Mouse (Mus musculus) MEL (cell line): ENCODE data around the gene Tpcn1. TPM values are rescaled to one million over a fixed set of nuclear protein-coding genes. Genes with fewer than 3 reads are reported as not detected.
A peak's percentile ranks its signal among the peaks of the same experiment; 100 is the strongest.

Experiments
- DNase-seq: peaks from one replicate; pipeline ENCODE4 v3.0.0; 2011; ENCODE audit warnings: low read depth, low spot score
- H3K27ac ChIP-seq: 2 replicates; pipeline ENCODE4 v1.5.1; 2012; ENCODE audit warnings: low read depth, mild to moderate bottlenecking, control low read depth, low read length, moderate library complexity; ENCODE audit not compliant: control insufficient read depth
- H3K27me3 ChIP-seq, 2 experiments: fragments of 150-350 bp in 1 of 2; sonication (generic) in 1 of 2; 2 replicates each; pipeline ENCODE4 v1.6.1; 2012; ENCODE audit warnings: low read length in 2 of 2, mild to moderate bottlenecking in 2 of 2, improper control_type of control experiment in 1 of 2, moderate library complexity in 1 of 2; ENCODE audit not compliant: insufficient read depth in 2 of 2, control insufficient read depth in 1 of 2
- H3K36me3 ChIP-seq, 2 experiments: 2 replicates each; pipeline ENCODE4 v1.6.1; 2012 to 2014; ENCODE audit warnings: low read length in 2 of 2, improper control_type of control experiment in 1 of 2, inconsistent platforms in 1 of 2, mild to moderate bottlenecking in 1 of 2; ENCODE audit not compliant: insufficient read depth in 2 of 2, control insufficient read depth in 1 of 2
- H3K4me1 ChIP-seq, 2 experiments: fragments of 150-350 bp in 1 of 2; sonication (generic) in 1 of 2; 2 replicates each; pipeline ENCODE4 v1.6.1; 2012; ENCODE audit warnings: low read length in 2 of 2, improper control_type of control experiment in 1 of 2, mild to moderate bottlenecking in 1 of 2; ENCODE audit not compliant: insufficient read depth in 2 of 2, control insufficient read depth in 1 of 2
- H3K4me3 ChIP-seq, 2 experiments: fragments of 150-350 bp in 1 of 2; sonication (generic) in 1 of 2; 2 replicates each; pipeline ENCODE4 v1.5.1; 2012; ENCODE audit warnings: low read depth in 2 of 2, low read length in 2 of 2, mild to moderate bottlenecking in 2 of 2, moderate library complexity in 2 of 2, control low read depth in 1 of 2, improper control_type of control experiment in 1 of 2; ENCODE audit not compliant: control insufficient read depth in 1 of 2, insufficient read depth in 1 of 2
- H3K79me2 ChIP-seq: 2 replicates; pipeline ENCODE4 v1.6.1; 2012; ENCODE audit warnings: mild to moderate bottlenecking, low read length, moderate library complexity; ENCODE audit not compliant: control insufficient read depth, poor library complexity, insufficient read depth
- H3K9ac ChIP-seq: 2 replicates; pipeline ENCODE4 v1.6.1; 2012; ENCODE audit warnings: low read depth, mild to moderate bottlenecking, control low read depth, low read length, moderate library complexity; ENCODE audit not compliant: control insufficient read depth, poor library complexity, severe bottlenecking
- H3K9me3 ChIP-seq: fragments of 150-350 bp; sonication (generic); replicated peaks from 2 replicates; pipeline ENCODE4 v1.6.1; 2012; ENCODE audit warnings: mild to moderate bottlenecking, low read length, improper control_type of control experiment, moderate library complexity; ENCODE audit not compliant: insufficient read depth
- BHLHE40 ChIP-seq: IDR thresholded peaks from 2 replicates; pipeline ENCODE4 v1.6.1; 2012; ENCODE audit warnings: low read depth, mild to moderate bottlenecking, inconsistent platforms, low read length, improper control_type of control experiment, borderline replicate concordance
- CTCF ChIP-seq, 3 experiments: IDR thresholded peaks in 2 of 3; conservative IDR thresholded peaks in 1 of 3; 2 replicates each; pipeline ENCODE4 v1.5.1; 2011 to 2012; ENCODE audit warnings: low read length in 3 of 3, low read depth in 2 of 3, mild to moderate bottlenecking in 2 of 3, improper control_type of control experiment in 1 of 3, inconsistent platforms in 1 of 3, mixed read lengths in 1 of 3, moderate library complexity in 1 of 3; ENCODE audit not compliant: control insufficient read depth in 1 of 3, insufficient read depth in 1 of 3, poor library complexity in 1 of 3, severe bottlenecking in 1 of 3
- E2F4 ChIP-seq: IDR thresholded peaks from 2 replicates; pipeline ENCODE4 v1.6.1; 2011; ENCODE audit warnings: low read depth, low read length, improper control_type of control experiment, borderline replicate concordance
- EP300 ChIP-seq, 2 experiments: IDR thresholded peaks; 2 replicates each; pipeline ENCODE4 v1.6.1; 2011; ENCODE audit warnings: improper control_type of control experiment in 2 of 2, low read length in 2 of 2, low read depth in 1 of 2, mild to moderate bottlenecking in 1 of 2
- ETS1 ChIP-seq: IDR thresholded peaks from 2 replicates; pipeline ENCODE4 v1.6.1; 2012; ENCODE audit warnings: low read depth, mild to moderate bottlenecking, inconsistent platforms, low read length, improper control_type of control experiment, moderate library complexity
- GABPA ChIP-seq: IDR thresholded peaks from 2 replicates; pipeline ENCODE4 v1.6.1; 2012; ENCODE audit warnings: low read depth, mild to moderate bottlenecking, inconsistent platforms, low read length, improper control_type of control experiment, moderate library complexity
- GATA1 ChIP-seq: IDR thresholded peaks from 2 replicates; pipeline ENCODE4 v1.6.1; 2011; ENCODE audit warnings: low read depth, low read length, improper control_type of control experiment
- HCFC1 ChIP-seq: IDR thresholded peaks from 2 replicates; pipeline ENCODE4 v1.6.1; 2012; ENCODE audit warnings: low read depth, mild to moderate bottlenecking, inconsistent platforms, low read length, improper control_type of control experiment, moderate library complexity
- JUND ChIP-seq: IDR thresholded peaks from 2 replicates; pipeline ENCODE4 v1.6.1; 2011; ENCODE audit warnings: low read depth, mild to moderate bottlenecking, improper control_type of control experiment, low read length
- KAT2A ChIP-seq: conservative IDR thresholded peaks from 2 replicates; pipeline ENCODE4 v1.6.1; 2012; ENCODE audit warnings: low read depth, low read length, improper control_type of control experiment, inconsistent platforms
- MAFK ChIP-seq: IDR thresholded peaks from 2 replicates; pipeline ENCODE4 v1.6.1; 2011; ENCODE audit warnings: low read depth, mild to moderate bottlenecking, low read length, improper control_type of control experiment, borderline replicate concordance
- MAX ChIP-seq: IDR thresholded peaks from 2 replicates; pipeline ENCODE4 v1.6.1; 2011; ENCODE audit warnings: low read length, improper control_type of control experiment
- MAZ ChIP-seq: IDR thresholded peaks from 2 replicates; pipeline ENCODE4 v1.6.1; 2012; ENCODE audit warnings: low read depth, mild to moderate bottlenecking, inconsistent platforms, low read length, improper control_type of control experiment
- MXI1 ChIP-seq: IDR thresholded peaks from 2 replicates; pipeline ENCODE4 v1.6.1; 2011; ENCODE audit warnings: mild to moderate bottlenecking, low read depth, low read length, improper control_type of control experiment
- MYB ChIP-seq: IDR thresholded peaks from 2 replicates; pipeline ENCODE4 v1.6.1; 2011; ENCODE audit warnings: mild to moderate bottlenecking, low read depth, low read length, improper control_type of control experiment
- MYC ChIP-seq: IDR thresholded peaks from 2 replicates; pipeline ENCODE4 v1.6.1; 2011; ENCODE audit warnings: low read depth, mild to moderate bottlenecking, low read length, improper control_type of control experiment, moderate library complexity
- NELFE ChIP-seq: IDR thresholded peaks from 2 replicates; pipeline ENCODE4 v1.6.1; 2011; ENCODE audit warnings: low read depth, low read length, improper control_type of control experiment
- NRF1 ChIP-seq: IDR thresholded peaks from 2 replicates; pipeline ENCODE4 v1.6.1; 2014; ENCODE audit warnings: low read depth, mild to moderate bottlenecking, inconsistent platforms, low read length, improper control_type of control experiment, moderate library complexity; ENCODE audit not compliant: poor library complexity, insufficient read depth, severe bottlenecking
- POLR2A ChIP-seq, 2 experiments: IDR thresholded peaks; 2 replicates each; pipeline ENCODE4 v1.6.1; 2011 to 2012; ENCODE audit warnings: low read length in 2 of 2, mild to moderate bottlenecking in 2 of 2, control low read depth in 1 of 2, improper control_type of control experiment in 1 of 2, low read depth in 1 of 2, moderate library complexity in 1 of 2; ENCODE audit not compliant: control insufficient read depth in 1 of 2, insufficient read depth in 1 of 2, poor library complexity in 1 of 2
- POLR2AphosphoS2 ChIP-seq: IDR thresholded peaks from 2 replicates; pipeline ENCODE4 v1.6.1; 2011; ENCODE audit warnings: low read length, improper control_type of control experiment
- POLR2AphosphoS5 ChIP-seq: IDR thresholded peaks from 2 replicates; pipeline ENCODE4 v1.6.1; 2012; ENCODE audit warnings: low read depth, borderline replicate concordance, mild to moderate bottlenecking, inconsistent platforms, low read length, moderate library complexity, mixed read lengths
- RAD21 ChIP-seq: IDR thresholded peaks from 2 replicates; pipeline ENCODE4 v1.6.1; 2011; ENCODE audit warnings: mild to moderate bottlenecking, low read depth, low read length, improper control_type of control experiment
- RCOR1 ChIP-seq: IDR thresholded peaks from 2 replicates; pipeline ENCODE4 v1.6.1; 2012; ENCODE audit warnings: low read depth, mild to moderate bottlenecking, inconsistent platforms, low read length, improper control_type of control experiment
- TAL1 ChIP-seq: IDR thresholded peaks from 2 replicates; pipeline ENCODE4 v1.6.1; 2012; ENCODE audit warnings: mild to moderate bottlenecking, inconsistent platforms, low read length, moderate library complexity, mixed read lengths
- TBP ChIP-seq: IDR thresholded peaks from 2 replicates; pipeline ENCODE4 v1.8.0; 2011; ENCODE audit warnings: low read depth, low read length, improper control_type of control experiment
- TCF12 ChIP-seq: IDR thresholded peaks from 2 replicates; pipeline ENCODE4 v1.6.1; 2014; ENCODE audit warnings: low read depth, mild to moderate bottlenecking, inconsistent platforms, low read length, improper control_type of control experiment, moderate library complexity
- USF1 ChIP-seq: IDR thresholded peaks from 2 replicates; pipeline ENCODE4 v1.6.1; 2014; ENCODE audit warnings: low read depth, mild to moderate bottlenecking, inconsistent platforms, low read length, improper control_type of control experiment, moderate library complexity
- USF2 ChIP-seq, 2 experiments: IDR thresholded peaks; 2 replicates each; pipeline ENCODE4 v1.6.1; 2011 to 2012; ENCODE audit warnings: improper control_type of control experiment in 2 of 2, low read length in 2 of 2, borderline replicate concordance in 1 of 2, inconsistent platforms in 1 of 2, low read depth in 1 of 2, mild to moderate bottlenecking in 1 of 2; ENCODE audit not compliant: insufficient read depth in 1 of 2
- ZC3H11A ChIP-seq: IDR thresholded peaks from 2 replicates; pipeline ENCODE4 v1.6.1; 2012; ENCODE audit warnings: low read depth, mild to moderate bottlenecking, inconsistent platforms, low read length, improper control_type of control experiment
- ZMIZ1 ChIP-seq: IDR thresholded peaks from 2 replicates; pipeline ENCODE4 v1.6.1; 2012; ENCODE audit warnings: low read depth, mild to moderate bottlenecking, inconsistent platforms, low read length, improper control_type of control experiment, moderate library complexity
- ZNF384 ChIP-seq: IDR thresholded peaks from 2 replicates; pipeline ENCODE4 v1.6.1; 2012; ENCODE audit warnings: low read depth, mild to moderate bottlenecking, inconsistent platforms, low read length, improper control_type of control experiment
- polyA plus RNA-seq, 2 experiments: library from polyadenylated mRNA; stranded (reverse) in 1 of 2; unstranded in 1 of 2; fragments of >175 nt in 1 of 2; fragments of >200 nt in 1 of 2; gene quantifications; 2 replicates each; pipeline versions ENCODE4 v1.2.1 to v1.2.4; 2012; ENCODE audit warnings: low replicate concordance in 2 of 2, low read depth in 1 of 2; ENCODE audit not compliant: insufficient read length in 2 of 2, insufficient read depth in 1 of 2, missing spikeins in 1 of 2
- total RNA-seq: library from RNA; depleted of rRNA; stranded (reverse); fragments of 300-350 nt; gene quantifications from 2 replicates; pipeline ENCODE4 v1.2.3, GENCODE M21; 2012

The Tpcn1 gene
- total and polyA plus RNA-seq, 3 experiments = 11.3 to 43.2 TPM; not detected in 1

- no peaks in the 10 kb centered on the region for H3K36me3 ChIP-seq
- TF ChIP-seq TCF12 (no peak), ZMIZ1 (no peak), BHLHE40 (no peak), MXI1 (no peak), NELFE (no peak), HCFC1 (no peak)
- H3K79me2 ChIP-seq = peaks cover 6% of the 10 kb centered on the region
- H3K4me1 ChIP-seq = peaks cover 2 to 9% of the 10 kb centered on the region in 2 experiments; a peak in 2 of 4 replicates
- H3K4me3 ChIP-seq = no peak overlapping the region
- DNase-seq = no peak
- no peaks in the 10 kb centered on the region for H3K9me3 ChIP-seq
- no peak overlapping the region for H3K27ac ChIP-seq
- no peaks in the 10 kb centered on the region for H3K27me3 ChIP-seq
- no peak overlapping the region for H3K9ac ChIP-seq
These were observed 18.2 kb upstream of the Tpcn1 start for GRCm38 (mm10) chr5:120606590-120607200.

DNA sequence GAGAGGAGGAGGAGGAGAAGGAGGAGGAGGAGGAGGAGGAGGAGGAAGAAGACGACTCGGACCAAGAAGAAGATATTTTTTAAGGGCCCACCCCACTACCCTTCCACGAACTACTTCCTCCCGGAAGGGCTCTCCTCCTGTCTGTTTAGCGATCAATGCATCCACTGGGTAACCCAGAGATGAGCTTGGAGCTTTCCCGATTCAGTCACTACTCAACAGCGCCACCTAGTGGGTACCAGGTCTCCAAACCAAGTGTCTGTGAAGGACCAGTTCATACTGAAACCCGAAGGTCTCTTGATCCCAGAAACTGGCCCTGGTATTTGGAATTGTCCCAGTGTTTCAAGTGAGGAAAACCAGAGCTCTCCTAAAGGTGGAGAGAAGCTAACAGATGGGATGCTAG is 17.2 kb upstream of the Tpcn1 start:
- peak overlapping the region; percentile 63 to 66 for H3K4me3 ChIP-seq
- no peaks in the 10 kb centered on the region for H3K36me3 ChIP-seq
- H3K9ac ChIP-seq = no peak overlapping the region
- H3K4me1 ChIP-seq = peaks cover 2 to 4% of the 10 kb centered on the region in 2 experiments; a peak in 2 of 4 replicates
- H3K27ac ChIP-seq = no peak overlapping the region
- DNase-seq = peak; percentile 95
- no peaks in the 10 kb centered on the region for H3K9me3 ChIP-seq
- H3K79me2 ChIP-seq = no peaks in the 10 kb centered on the region
- no peaks in the 10 kb centered on the region for H3K27me3 ChIP-seq
- TF ChIP-seq TBP (0 out of 2 replicates have a peak, but pooled peaks have one; percentile 44), BHLHE40 (peak; percentile 33; the same call in 1 of the 2 replicates), MYC (peak; percentile 63; the same call in 1 of the 2 replicates), MYB (no peak), NRF1 (no peak), RCOR1 (no peak), TAL1 (no peak), KAT2A (no peak), EP300 (IDR thresholded peaks at IDR 0.05; ENCODE audit: low read depth in 1 of 2, low read length in 2 of 2) (no peak), JUND (0 out of 2 replicates have a peak, but pooled peaks have one; percentile 20), CTCF (IDR thresholded peaks at IDR 0.05 in 2 of 3, conservative IDR thresholded peaks at IDR 0.05 in 1 of 3; ENCODE audit: control insufficient read depth in 1 of 3, insufficient read depth in 1 of 3, low read depth in 2 of 3, low read length in 3 of 3, poor library complexity in 1 of 3, severe bottlenecking in 1 of 3) (peak; percentile 87 to 98 (median 92)), POLR2AphosphoS2 (no peak), MAFK (no peak), POLR2AphosphoS5 (no peak), ETS1 (no peak), USF1 (no peak), TCF12 (no peak), GATA1 (no peak), ZMIZ1 (no peak), RAD21 (peak; percentile 85), ZC3H11A (peak; percentile 65), POLR2A (IDR thresholded peaks at IDR 0.05; ENCODE audit: control insufficient read depth in 1 of 2, insufficient read depth in 1 of 2, low read depth in 1 of 2, low read length in 2 of 2, poor library complexity in 1 of 2) (0 out of 4 replicates have a peak, but pooled peaks of 1 of the 2 experiments have one; percentile 25), MAX (no peak), ZNF384 (no peak), MAZ (peak; percentile 71; the same call in 1 of the 2 replicates), GABPA (no peak), E2F4 (no peak), USF2 (IDR thresholded peaks at IDR 0.05; ENCODE audit: borderline replicate concordance in 1 of 2, insufficient read depth in 1 of 2, low read depth in 1 of 2, low read length in 2 of 2) (no peak)
